Mouse (Mus musculus): Measurements from ENCODE around the gene 2310022B05Rik.

DNA sequence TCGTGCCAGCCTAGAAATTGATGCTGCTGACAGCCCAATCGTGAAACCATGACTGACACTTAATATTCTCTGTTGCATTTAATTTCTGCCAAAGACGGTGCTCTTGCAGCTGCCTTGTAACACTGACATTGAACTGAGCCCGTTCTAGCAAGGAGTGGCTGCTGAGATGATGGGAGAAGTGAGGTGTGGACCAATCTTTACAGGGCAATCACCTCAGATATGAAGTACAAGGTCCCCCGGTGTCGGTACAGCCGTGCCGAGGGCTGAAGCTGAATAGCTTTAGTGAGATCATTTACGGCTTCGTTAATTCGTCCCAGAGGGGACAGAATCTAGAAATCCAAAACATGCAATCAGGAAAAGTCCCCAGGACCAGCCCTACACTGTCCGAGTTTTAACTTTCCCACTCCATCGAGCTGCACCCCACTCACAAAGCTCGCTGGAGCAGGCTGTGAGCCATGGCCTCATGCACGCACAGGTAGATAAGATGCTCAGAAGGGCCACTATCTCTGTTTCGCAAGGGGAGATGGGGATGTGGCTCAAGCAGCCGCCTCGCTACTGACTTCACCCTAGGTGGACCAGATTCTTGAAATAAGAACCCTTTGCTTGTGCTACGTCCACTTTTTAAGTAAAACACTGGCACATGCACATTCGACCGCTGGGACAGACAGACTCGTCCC, 32.4 kb upstream of the 2310022B05Rik start:
- TF ChIP-seq CTCF (IDR thresholded peaks at IDR 0.05; ENCODE audit: low read depth) = no peak
- no peak for TF ChIP-seq EP300 (IDR thresholded peaks at IDR 0.05; ENCODE audit: low read depth)

Data from liver, postnatal 0 days (tissue).